Mouse (Mus musculus) heart, adult 2 months (tissue): ENCODE results near the gene Tmem202.

ENCODE experiments used
- CTCF ChIP-seq: fragments of 200-600 bp; IDR thresholded peaks from 2 replicates; pipeline ENCODE4 v1.8.1; 2022; ENCODE audit warnings: antibody characterized with exemption, mild to moderate bottlenecking, moderate library complexity
- EP300 ChIP-seq: fragments of 200-500 bp; IDR thresholded peaks from 2 replicates; pipeline ENCODE4 v1.6.1; 2011; ENCODE audit warnings: low read depth, low read length, control low read depth; ENCODE audit not compliant: insufficient read depth
- POLR2A ChIP-seq: fragments of 200-500 bp; IDR thresholded peaks from 2 replicates; pipeline ENCODE4 v1.6.1; 2011; ENCODE audit warnings: mild to moderate bottlenecking, low read depth, low read length, control low read depth; ENCODE audit not compliant: insufficient read depth

DNA sequence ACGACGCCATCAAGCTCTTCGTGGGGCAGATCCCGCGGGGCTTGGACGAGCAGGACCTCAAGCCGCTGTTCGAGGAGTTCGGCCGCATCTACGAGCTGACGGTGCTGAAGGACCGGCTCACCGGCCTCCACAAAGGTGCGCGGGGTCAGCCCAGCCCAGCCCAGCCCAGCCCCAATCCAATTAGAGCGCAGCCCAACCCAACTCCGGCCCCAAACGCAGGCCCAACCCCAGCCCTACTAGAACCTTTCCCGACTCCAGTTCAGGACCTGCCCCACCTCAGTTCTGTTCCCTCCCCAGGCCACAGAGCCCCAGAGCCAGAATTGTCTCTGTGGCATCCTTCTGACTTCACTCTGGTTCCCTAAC, 38.8 kb upstream of the Tmem202 start:
- no peak for TF ChIP-seq CTCF
- TF ChIP-seq EP300 = no peak
- no peak for TF ChIP-seq POLR2A
